Mouse (Mus musculus): ENCODE measurements at regions not wholly inside any gene's neighbourhood (a gene's known extent, or its start where the extent isn't known, plus 50 kb on each side); places are given as distances from the start of the nearest gene placed in this dataset.

- TF ChIP-seq CTCF (IDR thresholded peaks at IDR 0.05 in 2 of 3, conservative IDR thresholded peaks at IDR 0.05 in 1 of 3; ENCODE audit: control insufficient read depth in 1 of 3, insufficient read depth in 1 of 3, low read depth in 2 of 3, low read length in 3 of 3, poor library complexity in 1 of 3, severe bottlenecking in 1 of 3) (no peak), GATA1 (IDR thresholded peaks at IDR 0.05; ENCODE audit: low read depth, low read length) (no peak), ZMIZ1 (IDR thresholded peaks at IDR 0.05; ENCODE audit: low read depth, low read length) (no peak), E2F4 (IDR thresholded peaks at IDR 0.05; ENCODE audit: borderline replicate concordance, low read depth, low read length) (no peak), POLR2AphosphoS2 (IDR thresholded peaks at IDR 0.05; ENCODE audit: low read length) (no peak), RCOR1 (IDR thresholded peaks at IDR 0.05; ENCODE audit: low read depth, low read length) (no peak), BHLHE40 (IDR thresholded peaks at IDR 0.05; ENCODE audit: borderline replicate concordance, low read depth, low read length) (no peak), MYB (IDR thresholded peaks at IDR 0.05; ENCODE audit: low read depth, low read length) (no peak), MAFK (IDR thresholded peaks at IDR 0.05; ENCODE audit: borderline replicate concordance, low read depth, low read length) (no peak), POLR2A (IDR thresholded peaks at IDR 0.05; ENCODE audit: control insufficient read depth in 1 of 2, insufficient read depth in 1 of 2, low read depth in 1 of 2, low read length in 2 of 2, poor library complexity in 1 of 2) (no peak)
Observed at GRCm38 (mm10) chr3:61605469-61605868, 239.7 kb upstream of the B430305J03Rik start.

Measured in MEL (cell line).